Mouse (Mus musculus): ENCODE results near the gene Mrpl43. TPM values are rescaled to one million over a fixed set of nuclear protein-coding genes. Genes with fewer than 3 reads are reported as not detected.
A peak's percentile ranks its signal among the peaks of the same experiment; 100 is the strongest.

The Mrpl43 gene
- total RNA-seq, 4 experiments from 2014 or later: 43.9 to 59.9 (median 54.3) TPM

DNA sequence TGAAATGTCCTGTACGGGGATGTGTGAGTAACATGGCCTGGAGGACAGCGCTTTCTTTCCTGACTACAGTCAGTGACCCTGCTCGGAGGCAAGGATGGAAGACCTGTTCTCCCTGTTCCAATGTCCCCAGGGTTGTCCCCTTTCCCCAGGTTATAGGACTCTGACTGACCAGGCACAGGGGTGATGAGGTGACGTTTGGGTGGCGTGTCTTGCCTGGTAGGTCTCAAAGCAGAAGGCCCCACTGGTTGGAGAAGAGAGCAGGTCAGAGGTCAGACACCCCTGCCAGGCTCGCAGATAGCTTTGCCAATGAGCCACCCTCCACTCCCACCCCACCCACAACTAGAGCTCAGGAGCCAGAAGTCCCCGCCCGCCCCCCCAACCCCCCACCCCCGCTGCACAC lies 23.3 kb upstream of the Mrpl43 start:
- DNase-seq (ENCODE audit: low spot score): no peak

DNA sequence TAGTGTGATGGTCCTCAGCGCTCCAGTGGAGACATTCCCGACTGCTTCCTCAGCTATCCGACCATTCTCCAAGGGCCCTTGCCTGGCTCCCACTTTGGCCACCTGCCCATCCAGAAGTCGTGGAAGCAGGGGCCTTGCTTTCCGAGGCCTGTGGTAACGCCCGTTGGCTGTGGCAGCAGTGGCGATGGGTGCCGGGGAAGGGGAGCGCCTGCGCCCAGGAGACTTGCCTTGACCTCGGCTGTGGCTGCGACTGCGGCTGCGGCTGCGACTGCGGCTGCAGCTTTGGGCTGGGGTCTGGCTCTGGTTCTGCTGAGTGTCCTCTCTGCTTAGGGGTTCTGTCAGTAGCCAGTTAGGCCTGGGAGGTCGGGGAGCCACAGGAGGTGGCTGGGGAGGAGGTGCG lies 22.5 kb upstream of the Mrpl43 start:
- DNase-seq (ENCODE audit: low spot score): no peak

DNA sequence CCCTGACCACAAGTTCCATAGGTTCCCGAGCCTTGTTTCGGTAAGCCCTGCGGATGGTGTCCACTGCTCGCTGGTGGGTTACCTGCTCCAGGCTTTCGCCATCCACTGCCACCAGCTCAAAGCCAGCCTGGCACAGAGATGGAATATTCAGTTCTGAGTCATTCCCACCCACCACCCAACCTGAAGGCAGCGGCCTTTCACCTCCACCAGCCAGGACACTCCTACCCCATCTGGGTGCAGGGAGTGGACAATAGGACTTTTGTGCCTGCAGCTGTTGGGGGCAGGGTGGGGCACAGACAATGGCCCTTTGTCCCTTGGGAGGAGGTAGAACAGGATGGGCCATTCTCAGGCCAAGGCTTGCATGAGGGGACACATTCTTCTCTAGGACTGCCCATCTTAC lies 21.6 kb upstream of the Mrpl43 start:
- DNase-seq (ENCODE audit: low spot score): no peak

DNA sequence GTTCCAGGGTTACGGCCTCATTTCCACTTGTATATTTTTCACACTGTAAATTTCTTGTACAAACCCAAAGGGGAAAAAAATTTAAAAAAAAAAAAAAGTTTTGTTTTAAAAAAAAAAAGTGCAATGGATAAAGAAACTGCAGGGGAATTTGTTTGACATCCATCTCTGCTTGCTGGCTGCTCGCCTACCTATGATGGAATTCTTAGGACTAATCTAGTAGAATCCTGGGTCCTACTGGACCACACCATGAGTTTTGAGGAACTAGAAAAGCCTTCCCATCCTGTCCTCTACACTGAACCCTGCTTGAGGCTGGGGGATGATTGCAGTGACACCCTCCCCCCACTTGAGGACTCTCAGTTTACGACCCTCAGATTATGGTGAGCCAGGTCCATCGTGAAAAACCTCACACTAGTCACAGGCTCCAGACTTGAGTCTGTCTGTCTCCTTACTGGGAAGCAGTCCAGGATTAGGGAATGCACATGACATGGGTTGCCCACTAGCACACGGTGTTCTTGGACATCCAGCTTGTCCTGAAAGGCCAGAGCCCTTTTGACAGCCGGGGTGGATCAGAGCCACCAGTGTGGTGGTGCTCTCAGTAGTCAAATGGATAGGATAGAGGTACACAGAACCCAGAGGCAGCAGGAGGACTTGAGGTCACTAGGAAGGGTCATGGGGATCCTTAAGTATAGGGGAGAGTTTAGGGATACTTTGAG lies 20.9 kb upstream of the Mrpl43 start:
- DNase-seq (ENCODE audit: low spot score): peak; percentile 57

DNA sequence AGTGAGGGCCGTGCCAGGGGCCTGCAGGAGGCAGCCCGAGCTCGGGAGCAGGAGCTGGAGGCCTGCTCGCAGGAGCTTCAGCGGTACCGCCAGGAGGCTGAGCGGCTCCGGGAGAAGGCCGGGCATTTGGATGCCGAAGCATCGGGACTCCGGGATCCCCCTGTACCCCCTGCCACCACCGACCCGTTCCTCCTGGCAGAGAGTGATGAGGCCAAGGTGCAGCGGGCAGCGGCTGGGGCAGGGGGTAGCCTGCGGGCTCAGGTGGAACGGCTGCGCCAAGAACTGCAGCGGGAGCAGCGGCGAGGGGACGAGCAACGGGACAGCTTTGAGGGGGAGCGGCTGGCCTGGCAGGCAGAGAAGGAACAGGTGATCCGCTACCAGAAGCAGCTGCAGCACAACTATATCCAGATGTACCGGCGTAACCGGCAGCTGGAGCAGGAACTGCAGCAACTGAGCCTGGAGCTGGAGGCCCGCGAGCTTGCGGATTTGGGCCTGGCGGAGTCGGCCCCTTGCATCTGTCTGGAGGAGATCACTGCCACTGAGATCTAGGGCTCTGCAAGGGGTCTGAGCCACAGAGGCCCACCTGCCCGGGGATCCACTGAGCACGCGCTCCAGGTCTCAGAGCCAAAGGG lies 19.8 kb upstream of the Mrpl43 start:
- no peak for DNase-seq (ENCODE audit: low spot score)

DNA sequence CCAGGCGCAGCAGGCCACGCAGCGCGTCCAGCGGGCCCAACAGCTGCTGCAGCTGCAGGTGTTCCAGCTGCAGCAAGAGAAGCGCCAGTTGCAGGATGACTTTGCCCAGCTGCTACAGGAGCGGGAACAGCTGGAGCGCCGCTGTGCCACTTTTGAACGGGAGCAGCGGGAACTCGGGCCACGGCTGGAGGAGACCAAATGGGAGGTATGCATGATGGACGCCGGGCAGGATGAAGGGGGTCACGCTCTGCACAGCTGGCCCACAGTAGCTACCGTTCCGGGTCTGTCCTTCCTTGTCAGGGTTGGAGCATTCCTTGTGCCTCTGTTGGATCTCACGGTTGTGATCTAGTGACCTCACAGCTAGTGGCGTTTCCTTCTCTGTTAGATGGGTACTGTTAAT lies 18.5 kb upstream of the Mrpl43 start:
- DNase-seq (ENCODE audit: low spot score): no peak

DNA sequence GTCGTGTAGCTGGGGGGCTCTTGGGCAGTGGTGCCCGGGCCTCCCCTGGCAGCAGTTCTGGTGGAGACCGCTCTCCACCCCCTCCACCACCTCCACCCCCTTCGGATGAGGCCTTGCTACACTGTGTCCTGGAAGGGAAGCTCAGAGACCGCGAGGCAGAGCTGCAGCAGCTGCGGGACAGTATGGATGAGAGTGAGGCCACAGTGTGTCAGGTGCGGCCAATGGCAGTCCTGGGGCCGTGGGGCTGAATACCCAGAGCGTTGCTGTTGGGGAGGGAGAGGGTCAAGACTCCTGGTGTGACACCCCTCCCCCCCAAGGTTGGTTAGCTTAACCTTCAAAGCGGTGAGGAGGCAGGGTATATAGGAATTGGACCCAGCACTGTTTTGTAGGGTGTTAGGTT lies 17.8 kb upstream of the Mrpl43 start:
- DNase-seq (ENCODE audit: low spot score): no peak

DNA sequence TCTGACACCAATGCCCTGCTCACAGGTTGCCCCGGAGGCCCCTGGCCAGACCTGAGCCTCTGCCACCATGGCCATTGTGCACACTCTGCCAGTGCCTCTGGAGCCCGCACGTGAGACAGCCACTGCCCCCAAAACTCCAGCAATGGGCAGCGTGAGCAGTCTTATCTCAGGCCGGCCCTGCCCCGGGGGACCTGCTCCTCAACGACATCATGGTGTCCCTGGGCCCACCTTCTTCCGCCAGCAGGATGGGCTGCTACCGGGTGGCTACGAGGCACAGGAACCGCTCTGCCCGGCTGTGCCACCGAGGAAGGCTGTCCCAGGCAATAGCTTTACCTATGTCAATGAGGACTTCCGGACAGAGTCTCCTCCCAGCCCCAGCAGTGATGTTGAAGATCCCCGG lies 15.1 kb upstream of the Mrpl43 start:
- DNase-seq (ENCODE audit: low spot score): no peak

DNA sequence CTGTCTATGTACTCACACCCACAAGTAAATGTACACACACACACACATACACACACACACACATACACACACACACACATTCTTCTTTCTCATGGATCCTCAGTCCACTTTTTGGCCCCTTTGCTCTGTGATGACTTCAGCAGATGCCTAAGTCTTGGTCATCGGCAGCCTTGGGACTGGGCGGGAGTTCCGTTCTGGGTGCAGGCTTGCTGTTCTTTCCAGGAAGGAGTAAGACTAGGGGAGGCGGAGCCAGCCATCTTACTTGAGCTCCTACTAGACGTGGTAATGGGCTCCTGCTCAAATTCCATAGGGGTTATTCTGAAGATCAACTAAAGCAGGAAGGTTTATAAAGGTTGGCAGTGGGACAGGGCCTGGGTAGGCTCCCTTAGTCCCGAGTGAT lies 14.1 kb upstream of the Mrpl43 start:
- DNase-seq (ENCODE audit: low spot score): peak; percentile 85

DNA sequence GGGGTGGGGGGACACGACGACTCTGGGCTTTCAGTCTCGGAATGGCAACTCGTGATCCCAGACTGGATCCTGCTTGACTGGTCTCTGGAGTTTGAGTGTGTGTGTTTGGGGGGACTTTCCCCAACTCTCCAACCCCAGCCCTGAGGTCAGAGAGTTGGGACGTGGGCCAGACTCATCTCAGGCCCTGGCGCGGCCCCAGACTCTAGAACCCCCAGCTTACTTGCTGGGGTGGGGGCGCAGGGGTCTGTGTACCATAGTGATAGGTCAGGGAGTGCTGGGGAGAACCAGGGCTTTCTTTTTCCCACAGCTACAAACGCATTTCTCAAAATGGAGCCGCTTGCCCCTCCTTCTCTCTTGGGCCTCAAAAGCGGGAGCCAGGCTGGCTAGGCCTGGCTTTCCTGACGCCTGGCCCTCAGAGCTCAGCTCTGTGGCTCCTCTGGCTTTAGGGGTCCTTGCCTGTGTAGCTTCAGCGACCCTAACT lies 12.1 kb upstream of the Mrpl43 start:
- no peak for DNase-seq (ENCODE audit: low spot score)

DNA sequence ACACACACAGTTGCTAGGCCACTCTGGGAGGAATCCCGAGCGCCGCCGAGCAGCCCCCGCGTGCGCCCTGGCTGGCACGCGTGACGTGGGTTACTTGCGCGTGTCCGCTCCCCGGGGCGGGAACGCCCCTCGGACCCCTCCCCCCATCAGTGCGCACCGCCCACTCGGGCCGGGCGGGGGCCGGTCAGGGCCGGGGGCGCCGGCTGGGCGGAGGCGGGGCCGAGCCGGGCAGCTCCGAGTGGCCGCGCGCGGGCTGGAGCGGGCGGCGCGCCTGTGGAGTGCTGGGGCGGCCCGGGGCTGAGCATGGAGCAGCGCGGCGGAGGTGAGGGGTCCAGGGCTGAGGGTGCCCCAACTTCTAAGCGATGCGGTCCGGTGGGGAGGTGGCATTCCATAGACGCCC lies 11.7 kb upstream of the Mrpl43 start:
- peak; percentile 82 for DNase-seq (ENCODE audit: low spot score)

DNA sequence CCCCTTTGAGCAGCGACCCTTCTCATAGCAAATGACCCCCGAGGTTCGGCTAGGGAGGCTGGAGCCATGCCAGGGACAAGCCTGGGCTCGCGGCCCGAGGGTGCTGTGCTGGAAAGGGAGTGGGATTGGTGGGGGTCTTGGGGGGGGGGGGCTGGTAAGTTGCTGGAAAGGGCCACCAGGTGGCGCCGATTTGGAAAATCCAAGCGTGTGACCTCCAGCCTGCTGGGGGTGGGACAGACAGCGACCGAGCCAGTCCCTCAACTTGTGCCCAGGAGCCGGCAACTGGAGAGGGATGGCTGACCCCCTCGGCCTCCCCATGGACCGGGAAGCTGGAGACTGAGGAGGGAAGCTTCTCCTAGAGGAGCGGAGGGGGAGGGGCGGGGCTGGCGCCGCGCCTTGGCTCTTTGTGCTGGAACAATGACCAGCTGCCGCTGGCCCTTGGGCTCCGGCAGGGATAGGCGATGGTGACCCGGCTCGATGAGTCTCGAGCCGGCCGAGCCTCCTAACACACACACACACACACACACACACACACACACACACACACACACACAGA lies 11.1 kb upstream of the Mrpl43 start:
- peak; percentile 80 for DNase-seq (ENCODE audit: low spot score)

DNA sequence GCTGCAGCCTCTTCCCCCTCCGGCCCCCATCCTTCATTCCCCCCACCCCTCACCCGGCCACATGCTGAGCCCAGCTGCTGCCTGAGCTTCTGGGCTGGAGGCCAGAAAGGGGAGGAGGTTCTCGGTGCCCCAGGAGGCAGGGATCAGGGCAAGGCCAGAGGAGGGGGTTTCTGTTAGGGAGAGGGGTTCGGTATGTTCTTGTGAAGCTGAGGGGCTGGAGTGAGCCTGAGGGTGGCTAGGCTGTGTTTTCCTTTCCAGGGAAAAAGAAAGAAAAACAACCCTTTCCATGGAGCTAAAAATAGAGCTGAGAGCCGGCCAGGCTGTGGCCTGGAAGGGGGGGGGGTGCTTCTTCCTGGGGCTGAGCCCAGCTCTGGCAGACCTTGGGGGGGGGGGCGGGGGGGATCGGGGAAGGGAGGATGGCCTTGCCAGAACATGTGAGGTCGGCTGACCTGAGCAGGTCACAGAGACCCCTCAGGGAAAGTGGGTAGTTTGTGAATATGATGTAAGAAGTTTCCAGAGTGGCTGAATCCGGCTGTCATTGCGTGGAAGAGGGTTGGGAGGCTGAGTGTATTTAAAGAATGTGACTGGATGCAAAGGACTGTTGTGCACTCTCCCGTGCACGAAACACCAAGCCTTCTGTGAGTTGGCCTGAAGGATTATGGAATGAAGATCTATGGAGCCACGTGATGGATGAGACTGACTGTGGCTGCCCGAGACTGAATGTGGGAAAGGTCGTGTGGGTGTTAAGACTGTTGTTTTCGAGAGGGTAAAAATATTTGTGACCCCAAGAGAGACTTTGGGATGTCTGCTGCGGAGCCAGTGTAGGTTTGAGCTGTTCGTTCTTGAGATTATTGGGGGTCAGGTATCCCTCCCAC lies 10.3 kb upstream of the Mrpl43 start:
- peak; percentile 82 for DNase-seq (ENCODE audit: low spot score)

DNA sequence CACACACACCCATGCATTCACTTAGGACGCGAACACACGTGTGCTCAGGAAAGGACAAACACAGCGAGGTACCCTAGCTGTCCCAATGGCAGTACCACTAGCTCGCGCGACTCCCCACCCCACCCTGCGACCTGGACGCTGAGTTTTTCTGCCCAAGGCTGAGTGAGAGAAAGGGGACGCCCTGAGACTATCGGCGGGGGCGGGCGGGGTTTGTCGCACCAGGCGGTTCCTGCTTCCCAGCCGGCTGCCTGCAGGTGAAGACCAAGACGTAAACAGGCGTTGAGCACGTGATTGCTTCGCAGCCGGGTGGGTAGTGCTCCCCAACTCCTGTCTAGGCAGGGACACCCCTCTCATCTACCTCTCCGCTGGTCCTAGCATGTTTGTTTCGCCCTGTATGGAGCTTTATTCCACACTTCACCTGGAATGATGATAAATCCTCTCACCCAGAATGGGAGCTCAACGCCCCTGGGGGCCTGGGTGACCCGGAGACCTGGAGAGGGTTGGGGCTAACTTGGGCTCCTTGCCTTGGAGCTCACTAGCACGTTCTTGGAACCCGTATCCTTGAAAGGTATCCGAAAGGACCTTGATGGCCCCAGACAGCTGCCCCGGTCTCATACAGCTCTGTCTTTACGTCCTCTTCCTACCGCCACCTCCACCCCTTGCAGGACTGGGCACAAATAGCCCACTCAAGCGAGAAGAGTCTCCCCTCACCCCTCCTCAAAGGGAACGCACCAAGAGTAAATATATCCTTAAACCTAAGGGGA lies 9.5 kb upstream of the Mrpl43 start:
- DNase-seq (ENCODE audit: low spot score): peak; percentile 55

DNA sequence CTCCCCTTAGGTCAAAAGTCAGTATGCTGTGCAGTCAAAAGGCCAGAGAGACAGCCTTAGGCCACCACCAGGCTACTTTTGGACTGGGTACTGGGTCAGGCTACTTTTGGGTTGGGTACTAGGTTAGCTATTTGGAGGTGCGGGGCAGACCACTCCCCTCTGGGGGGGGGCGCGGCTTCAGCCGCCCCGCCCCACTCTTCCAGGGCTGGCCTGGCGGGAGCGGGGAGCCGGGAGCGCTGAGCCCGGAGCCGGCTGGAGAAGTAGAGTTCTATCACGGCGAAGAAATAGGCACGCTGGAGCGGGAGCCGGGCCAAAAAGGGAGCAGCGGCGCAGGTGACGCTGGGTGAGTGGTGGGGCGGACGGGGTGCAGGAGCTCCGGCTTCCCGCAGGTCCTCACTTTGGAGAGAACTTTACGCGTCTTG lies 8.8 kb upstream of the Mrpl43 start:
- peak; percentile 52 for DNase-seq (ENCODE audit: low spot score)

DNA sequence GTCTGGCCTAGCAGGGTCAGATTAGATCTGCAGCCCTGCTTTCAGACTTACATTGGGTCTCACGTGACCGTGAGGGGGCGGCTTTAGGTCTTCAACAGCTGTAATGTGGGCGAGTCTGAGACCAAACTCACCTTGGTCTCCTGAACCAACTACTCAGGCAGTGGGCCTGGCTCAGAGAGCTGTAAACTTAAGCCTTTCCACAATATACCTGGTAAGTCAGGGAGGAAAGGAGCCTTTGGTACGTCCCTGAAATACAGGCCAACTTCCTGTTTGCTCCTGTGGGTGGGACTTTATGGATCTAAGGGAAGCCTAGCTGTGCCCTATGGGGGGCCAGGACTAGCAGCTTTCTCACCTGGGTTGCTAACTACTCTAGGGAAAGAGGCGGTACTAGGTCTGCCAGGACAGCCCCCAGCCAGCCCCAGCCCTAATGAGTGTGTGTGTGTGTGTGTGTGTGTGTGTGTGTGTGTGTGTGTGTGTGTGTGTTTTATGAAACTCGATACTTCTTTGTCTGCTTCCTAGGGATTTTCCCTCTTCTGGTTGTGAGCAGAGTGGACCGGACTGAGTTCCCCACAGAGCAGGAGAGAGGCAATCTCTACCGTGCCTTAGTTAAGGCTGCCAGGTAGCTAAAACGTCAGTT lies 8.2 kb upstream of the Mrpl43 start, which contains the start of gene Lzts2:
Gene Lzts2, plus strand, starts transcription at position 80 of the 637 bp plus-strand sequence.
- no peak for DNase-seq (ENCODE audit: low spot score)

DNA sequence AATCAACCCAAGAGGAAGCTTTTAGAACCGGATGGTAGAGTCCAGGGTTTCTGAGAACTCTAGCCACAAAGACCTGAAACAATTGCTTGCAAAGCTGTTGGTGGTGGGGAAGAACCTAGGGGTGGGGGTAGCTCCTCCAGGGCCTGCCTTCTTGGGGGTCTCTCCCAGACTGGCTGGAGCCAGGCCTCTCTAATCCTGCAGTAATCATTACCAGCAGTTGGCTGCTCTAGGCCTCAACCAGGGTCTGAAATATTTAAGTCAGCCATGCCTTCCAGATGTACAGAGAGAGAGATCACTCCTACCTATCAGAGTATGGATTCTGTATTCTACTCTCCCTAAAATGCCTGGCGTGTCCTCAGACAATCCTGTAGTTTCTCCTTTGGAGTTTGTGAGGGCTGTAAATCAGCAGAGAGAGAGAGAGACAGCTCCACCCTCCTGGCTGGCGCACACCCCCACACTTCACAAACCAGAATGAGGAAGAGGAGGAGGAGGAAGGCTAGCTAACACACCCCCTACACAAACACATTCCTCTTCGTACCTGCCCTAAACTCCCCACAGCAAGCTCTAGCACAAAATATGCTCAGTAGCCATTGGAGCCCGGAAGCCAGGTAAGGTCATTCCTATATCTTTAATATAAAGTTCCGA lies 7.5 kb upstream of the Mrpl43 start:
- no peak for DNase-seq (ENCODE audit: low spot score)

DNA sequence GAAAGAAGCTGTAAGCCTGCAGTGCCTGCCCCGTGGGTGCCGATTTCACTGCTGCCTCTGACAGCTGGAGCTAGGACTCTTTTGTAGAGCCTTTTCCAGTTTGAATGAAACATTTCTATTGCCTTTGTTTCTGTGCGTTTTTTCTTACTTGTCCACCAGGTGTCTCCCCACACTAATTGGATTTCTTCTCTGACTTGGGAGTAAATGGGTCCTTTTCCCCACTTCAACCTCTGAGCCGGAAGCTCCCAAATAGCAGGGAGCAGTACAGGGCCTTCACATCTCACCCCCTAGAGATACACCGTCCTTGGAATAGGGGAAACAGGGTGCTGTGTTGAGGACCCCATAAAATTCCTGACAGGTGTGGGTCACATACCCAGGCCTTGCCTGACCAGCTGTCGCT lies 6.4 kb upstream of the Mrpl43 start:
- no peak for DNase-seq (ENCODE audit: low spot score)

DNA sequence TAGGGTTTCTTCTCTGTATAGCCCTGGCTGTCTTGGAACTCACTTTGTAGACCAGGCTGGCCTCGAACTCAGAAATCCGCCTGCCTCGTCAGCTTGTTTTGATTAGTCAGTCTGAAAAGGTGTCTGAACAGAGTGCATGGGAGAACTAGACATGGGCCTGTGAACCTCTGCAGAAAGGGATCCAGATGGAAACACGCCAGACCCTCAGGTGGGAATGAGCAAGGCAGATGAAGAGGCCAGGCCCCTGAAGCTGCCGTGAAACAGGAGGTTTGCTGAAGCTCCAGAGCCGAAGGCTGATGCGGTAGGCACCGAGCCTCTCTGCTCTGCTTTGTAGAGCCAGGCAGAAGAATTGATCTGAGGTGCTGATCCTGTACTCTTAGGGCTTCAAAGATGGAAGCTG lies 6.0 kb upstream of the Mrpl43 start:
- DNase-seq (ENCODE audit: low spot score): no peak

DNA sequence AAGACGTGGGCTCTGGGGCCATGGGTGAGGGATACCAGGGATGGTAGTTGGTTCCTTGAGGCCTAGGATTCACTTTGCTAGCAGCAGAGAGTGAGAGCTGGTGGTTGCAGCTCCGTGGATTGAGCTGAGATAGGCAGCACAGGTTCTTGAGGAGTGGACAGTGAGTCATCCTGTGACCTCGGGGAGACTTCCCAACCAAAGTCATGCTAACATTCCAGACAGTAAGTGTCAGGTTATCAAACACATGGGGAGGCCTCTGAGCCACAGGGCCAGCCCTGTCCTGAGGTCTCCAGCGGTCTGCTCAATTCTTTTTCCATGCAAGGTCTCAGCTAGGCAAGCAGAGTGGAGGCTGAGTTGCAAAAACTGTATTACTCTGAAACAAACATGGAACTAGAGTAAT lies 4.4 kb upstream of the Mrpl43 start:
- no peak for DNase-seq (ENCODE audit: low spot score)

All from heart, adult 8-10 months (tissue).